Mouse (Mus musculus): ENCODE data around the gene Cluap1.
A peak's percentile ranks its signal among the peaks of the same experiment; 100 is the strongest.

Cluap1 gene

GRCm38 (mm10) chr16:3908537-3909111, at the start of gene Cluap1, which contains the start of gene 1700037C18Rik:
Gene Cluap1, plus strand, starts transcription at chr16:3908801.
Gene 1700037C18Rik, minus strand, starts transcription at chr16:3908689.
- peak; percentile 97 for DNase-seq

GRCm38 (mm10) chr16:3859254-3859653, 49.3 kb upstream of the Cluap1 start:
- no peak for DNase-seq

GRCm38 (mm10) chr16:3871815-3872214, 36.8 kb upstream of the Cluap1 start:
- no peak for DNase-seq

- DNase-seq: peak; percentile 94
Measured at GRCm38 (mm10) chr16:3872216-3873047, 36.2 kb upstream of the Cluap1 start, which contains the start of gene Naa60. Gene Naa60, plus strand, starts transcription at chr16:3872375.

- no peak for DNase-seq
Measured at GRCm38 (mm10) chr16:3876346-3876745, 32.3 kb upstream of the Cluap1 start.

- DNase-seq: peak; percentile 95
Measured at GRCm38 (mm10) chr16:3884201-3885064, 24.2 kb upstream of the Cluap1 start, which contains the start of the genes Zfp597 and Gm20695. Gene Zfp597, minus strand, starts transcription at chr16:3884561. Gene Gm20695, plus strand, starts transcription at chr16:3884648.

GRCm38 (mm10) chr16:3885065-3885670, 23.4 kb upstream of the Cluap1 start:
- peak; percentile 28 for DNase-seq

GRCm38 (mm10) chr16:3891621-3892295, 16.8 kb upstream of the Cluap1 start:
- no peak for DNase-seq

GRCm38 (mm10) chr16:3893739-3894138, 14.9 kb upstream of the Cluap1 start:
- no peak for DNase-seq

- peak; percentile 43 for DNase-seq
Measured at GRCm38 (mm10) chr16:3895173-3895792, 13.3 kb upstream of the Cluap1 start.

GRCm38 (mm10) chr16:3896046-3896445, 12.6 kb upstream of the Cluap1 start:
- DNase-seq: no peak

- no peak for DNase-seq
Measured at GRCm38 (mm10) chr16:3896553-3896952, 12.0 kb upstream of the Cluap1 start.

- no peak for DNase-seq
Measured at GRCm38 (mm10) chr16:3907471-3907870, 1.1 kb upstream of the Cluap1 start.

GRCm38 (mm10) chr16:3909118-3909517, 517 bp downstream of the Cluap1 start:
- DNase-seq: no peak

GRCm38 (mm10) chr16:3920756-3921155, 12.2 kb downstream of the Cluap1 start:
- no peak for DNase-seq

- no peak for DNase-seq
Measured at GRCm38 (mm10) chr16:3923515-3923914, 14.9 kb downstream of the Cluap1 start.

- no peak for DNase-seq
Measured at GRCm38 (mm10) chr16:3923966-3924365, 15.4 kb downstream of the Cluap1 start.

GRCm38 (mm10) chr16:3928582-3928981, 20.0 kb downstream of the Cluap1 start:
- DNase-seq: no peak

GRCm38 (mm10) chr16:3929151-3929550, 20.6 kb downstream of the Cluap1 start:
- no peak for DNase-seq

- DNase-seq: no peak
Measured at GRCm38 (mm10) chr16:3933536-3933935, 24.9 kb downstream of the Cluap1 start.

- peak; percentile 86 for DNase-seq
Measured at GRCm38 (mm10) chr16:3934091-3934490, 25.5 kb downstream of the Cluap1 start.

GRCm38 (mm10) chr16:3934701-3935100, 26.1 kb downstream of the Cluap1 start:
- DNase-seq: no peak

Measured in kidney, adult 9 months (tissue).